Mouse (Mus musculus) ES-Bruce4 (cell line): ENCODE measurements around the gene Sh3tc1.
A peak's percentile ranks its signal among the peaks of the same experiment; 100 is the strongest.

Experiments
- CTCF ChIP-seq: IDR thresholded peaks from one replicate; pipeline ENCODE4 v1.8.1; 2011; ENCODE audit warnings: low read depth, low read length
- EP300 ChIP-seq: IDR thresholded peaks from 2 replicates; pipeline ENCODE4 v1.6.1; 2011; ENCODE audit warnings: low read depth, low read length; ENCODE audit not compliant: insufficient read depth
- POLR2A ChIP-seq: IDR thresholded peaks from one replicate; pipeline ENCODE4 v1.8.1; 2011; ENCODE audit warnings: low read length; ENCODE audit not compliant: insufficient read depth

DNA sequence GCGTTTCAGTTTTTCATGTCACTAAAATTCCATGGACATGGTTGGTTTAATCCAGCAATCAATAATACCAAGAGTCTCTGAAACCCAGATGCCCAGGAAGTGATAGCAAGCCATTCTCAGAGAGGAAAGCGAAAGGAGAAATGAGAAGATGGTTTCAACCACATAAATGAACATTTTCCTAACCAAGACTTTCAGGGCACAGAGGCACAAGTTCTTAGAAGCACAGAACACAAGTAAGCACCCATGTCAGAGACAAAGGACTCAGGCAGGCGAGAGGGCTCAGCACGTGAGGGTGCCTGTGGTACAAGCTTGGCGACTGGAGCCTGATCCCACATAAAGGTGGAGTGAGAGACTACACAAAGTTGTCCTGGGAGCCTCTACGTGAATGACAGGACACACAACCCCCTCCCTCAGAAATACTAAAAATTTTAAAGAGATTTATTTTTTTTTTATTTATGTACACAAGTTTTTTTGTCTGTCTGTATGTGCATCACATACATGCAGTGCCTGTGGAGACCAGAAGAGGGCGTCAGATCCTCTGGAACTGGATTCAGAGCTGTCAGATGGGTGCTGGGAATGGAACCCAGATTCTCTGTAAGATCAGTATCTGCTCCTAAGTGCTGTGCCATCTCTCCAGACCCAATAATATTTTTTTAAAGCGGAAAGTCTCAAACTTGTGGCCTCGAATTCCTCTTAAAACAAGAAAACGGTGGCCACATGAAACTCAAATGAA, 83.9 kb downstream of the Sh3tc1 start:
- TF ChIP-seq EP300 (no peak), CTCF (peak; percentile 16), POLR2A (no peak)
